Mouse (Mus musculus): Measurements from ENCODE around the gene Usp39. TPM values are rescaled to one million over a fixed set of nuclear protein-coding genes. Genes with fewer than 3 reads are reported as not detected.

The Usp39 gene
- total RNA-seq, 2 experiments from 2014 or later, result 29.7 to 32.9 TPM

DNA sequence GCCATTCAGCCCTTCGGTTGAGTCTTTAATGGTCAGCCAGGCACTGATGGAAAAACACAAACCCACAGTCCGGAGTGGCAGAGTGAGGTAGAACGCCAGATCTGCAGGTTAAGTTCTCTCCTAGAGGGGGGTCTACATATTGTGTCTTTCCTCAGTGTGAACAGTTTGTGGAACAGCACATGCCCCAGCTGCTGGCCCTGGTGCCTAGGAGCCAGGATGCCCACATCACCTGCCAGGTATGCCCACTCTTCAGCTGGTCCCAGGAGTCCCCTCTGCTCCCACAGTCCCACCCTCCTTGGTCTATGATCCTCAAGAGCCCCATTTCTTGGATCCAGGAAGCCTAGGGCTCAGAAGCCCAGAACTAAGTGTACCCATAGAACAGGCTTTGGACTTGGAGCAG is 32.8 kb downstream of the Usp39 start:
- DNase-seq (ENCODE audit: low spot score in 2 of 2), result no peak

DNA sequence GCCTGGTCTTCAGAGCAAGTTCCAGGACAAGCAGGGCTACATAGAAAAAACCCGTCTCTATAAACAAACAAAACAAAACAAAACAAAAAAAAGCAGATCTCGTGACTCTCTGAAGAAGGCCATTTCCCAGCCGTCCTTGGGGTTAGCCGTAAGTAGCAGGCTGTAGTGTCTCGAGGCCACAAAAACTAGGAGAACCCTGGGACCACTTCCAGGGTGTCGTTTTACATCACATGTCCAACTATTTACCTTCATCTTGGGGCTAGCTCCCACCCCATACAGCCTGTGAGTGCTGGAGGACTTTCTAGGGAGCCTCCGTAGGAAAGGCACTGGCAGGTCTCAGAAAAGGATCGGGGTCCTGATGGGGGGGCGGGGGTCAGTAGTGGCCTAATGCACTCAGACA is 41.5 kb downstream of the Usp39 start:
- no peak for DNase-seq (ENCODE audit: low spot score in 2 of 2)

DNA sequence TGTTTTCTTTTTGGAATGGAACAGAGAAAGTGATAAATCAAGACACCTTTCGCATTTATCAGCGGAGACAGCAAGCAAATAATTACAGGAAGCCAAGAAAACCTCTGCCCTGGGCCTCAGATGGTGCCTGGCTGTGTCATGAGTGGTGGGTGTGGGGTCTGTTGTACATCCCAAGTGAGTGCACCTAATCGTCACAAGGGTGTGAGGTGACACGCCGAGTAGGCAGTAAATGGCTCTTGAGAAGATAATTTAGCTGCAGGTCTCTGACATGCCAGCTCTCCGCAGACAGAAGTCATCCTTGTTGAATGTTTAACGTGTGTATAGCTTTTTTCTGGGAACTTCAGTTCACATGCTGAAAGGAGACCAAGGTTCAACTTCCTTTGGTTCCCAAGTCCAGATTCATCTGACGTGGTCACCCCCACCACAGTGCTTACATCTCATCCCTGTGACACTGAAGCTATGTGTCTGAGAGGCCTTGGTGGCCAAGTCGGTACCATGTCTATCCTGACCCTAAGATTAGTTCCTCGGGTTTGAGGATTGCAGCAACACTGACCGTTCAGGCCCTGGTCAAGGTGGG is 42.5 kb downstream of the Usp39 start:
- DNase-seq (ENCODE audit: low spot score in 2 of 2), result no peak

DNA sequence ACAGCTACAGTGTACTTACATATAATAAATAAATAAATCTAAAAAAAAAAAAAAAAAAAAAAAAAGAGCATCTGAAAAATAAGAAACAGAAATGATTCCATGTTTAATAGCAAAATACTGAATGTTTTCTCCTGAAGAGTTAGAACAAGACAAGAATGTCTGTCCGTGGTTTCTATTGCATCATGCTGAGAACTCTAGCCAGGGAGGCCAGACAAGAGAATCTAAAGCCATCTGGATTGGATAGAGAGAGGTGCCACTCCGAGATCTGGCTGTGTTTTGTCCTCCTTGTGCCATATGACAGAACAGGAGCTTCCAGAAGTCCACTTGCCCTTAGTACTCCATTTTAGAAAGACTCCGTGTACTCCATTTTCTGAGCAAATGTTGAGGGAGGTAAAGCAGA is 47.2 kb downstream of the Usp39 start:
- no peak for DNase-seq (ENCODE audit: low spot score in 2 of 2)

DNA sequence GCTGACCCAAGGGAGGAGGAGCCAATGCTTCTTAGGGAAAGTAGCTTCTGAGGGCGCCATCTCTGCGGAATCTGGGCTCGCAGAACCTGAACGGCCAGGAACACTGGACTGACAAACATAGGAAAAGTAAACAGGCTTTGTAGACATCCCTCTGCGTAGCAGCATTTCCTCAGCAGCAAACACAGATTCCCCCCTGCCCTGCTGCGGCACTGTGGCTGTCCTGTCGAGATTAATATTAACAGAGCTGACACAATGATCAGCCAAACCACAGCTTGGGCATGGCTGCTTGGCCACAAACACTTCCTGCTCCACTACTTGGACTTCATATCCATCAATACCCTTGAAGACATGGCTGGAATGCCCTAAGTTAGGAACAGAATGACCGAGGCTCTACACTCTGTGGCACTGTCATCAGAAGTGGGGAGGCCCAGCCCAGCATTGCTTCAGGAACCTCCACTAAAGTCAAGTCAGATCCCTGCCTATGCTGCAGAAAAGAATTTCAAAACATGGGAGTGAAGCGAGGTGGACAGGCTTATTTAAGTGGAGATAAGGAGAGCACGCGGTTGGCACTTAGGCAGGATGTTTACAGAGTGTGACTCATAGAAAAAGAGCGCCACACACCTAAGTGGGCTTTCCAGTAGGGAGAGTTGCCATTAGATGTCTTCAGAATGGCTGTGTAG is 51.9 kb downstream of the Usp39 start:
- no peak for DNase-seq (ENCODE audit: low spot score in 2 of 2)

DNA sequence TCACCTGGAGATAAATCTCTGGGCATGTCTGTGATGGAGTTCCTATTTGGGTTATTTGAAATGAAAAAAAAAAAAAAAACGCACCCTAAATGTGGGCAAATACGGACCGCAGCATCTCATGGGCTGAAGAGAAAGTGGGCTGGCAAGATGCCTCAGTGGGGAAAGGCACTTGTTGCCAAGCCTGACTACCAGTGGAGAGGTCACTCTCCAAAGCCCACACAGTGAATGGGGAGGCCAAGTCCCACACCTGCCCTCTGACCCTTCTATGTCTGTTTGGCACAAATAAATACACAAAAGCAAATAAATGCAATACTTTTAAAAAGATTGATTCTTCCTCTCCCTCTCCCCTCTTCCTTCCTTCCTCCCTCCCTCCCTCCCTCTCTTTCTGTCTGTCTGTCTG is 55.5 kb downstream of the Usp39 start:
- DNase-seq (ENCODE audit: low spot score in 2 of 2), result no peak

DNA sequence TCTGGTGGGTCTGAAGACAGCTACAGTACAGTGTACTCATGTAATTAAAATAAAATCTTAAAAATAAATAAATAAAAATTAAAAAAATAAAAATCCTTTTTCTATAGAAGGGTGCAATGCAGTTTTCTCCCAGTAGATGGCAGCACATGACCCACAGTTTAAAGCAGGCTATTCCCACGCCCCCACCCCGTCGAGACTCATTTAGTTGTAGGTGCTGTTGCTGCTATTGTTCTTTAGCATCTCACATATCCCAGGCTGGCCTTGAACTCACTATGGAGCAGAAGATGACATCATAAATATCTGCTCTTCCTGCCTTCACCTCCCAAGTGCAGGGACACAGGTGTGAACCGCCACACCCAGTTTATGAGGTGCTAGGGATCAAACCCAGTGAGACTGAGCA is 61.1 kb downstream of the Usp39 start:
- no peak for DNase-seq (ENCODE audit: low spot score in 2 of 2)

DNA sequence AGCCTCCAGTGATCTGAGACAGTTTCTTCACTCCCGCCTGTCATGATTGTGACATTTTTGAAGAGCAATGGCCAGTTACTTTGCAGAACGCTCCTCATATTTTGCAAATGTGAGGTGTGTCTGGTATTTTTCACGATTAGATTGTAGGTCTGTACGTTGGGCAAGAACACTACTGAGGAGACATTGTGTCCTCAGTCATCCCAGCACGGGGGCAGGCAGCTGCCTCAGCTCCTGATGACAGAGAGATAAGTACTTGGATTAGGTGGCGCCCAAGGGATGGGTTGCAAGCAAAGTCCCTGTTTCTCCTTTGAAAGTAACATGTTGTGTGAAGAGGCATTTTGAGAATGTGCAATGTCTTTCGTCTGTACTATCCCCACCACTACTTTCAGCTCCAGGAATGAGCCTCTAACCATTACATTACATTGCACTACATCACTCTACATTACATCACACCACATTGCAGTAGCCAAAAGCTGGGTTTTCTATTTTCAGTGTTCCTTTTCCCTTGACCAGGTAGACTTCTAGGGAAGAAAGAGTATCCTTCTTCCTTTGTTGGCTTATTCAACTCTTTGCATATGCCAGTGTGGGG is 64.5 kb downstream of the Usp39 start:
- no peak for DNase-seq (ENCODE audit: low spot score in 2 of 2)

DNA sequence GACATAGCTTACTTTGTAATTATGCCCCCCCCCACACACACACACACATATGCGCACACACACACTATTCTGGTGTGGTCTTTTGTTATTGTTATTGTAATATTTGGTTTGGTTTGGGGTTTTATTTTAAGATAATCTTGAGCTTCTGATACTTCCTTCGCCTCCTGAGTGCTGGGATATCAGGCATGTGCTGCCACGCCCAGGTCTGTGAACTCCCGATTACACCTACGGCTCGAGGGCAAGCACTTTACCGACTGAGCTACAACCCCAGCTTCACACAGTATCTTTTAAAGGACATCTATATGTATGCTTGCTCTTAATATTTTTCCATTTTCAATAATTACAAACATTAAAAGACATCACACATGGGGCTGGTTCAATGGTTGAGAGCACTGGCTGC is 65.5 kb downstream of the Usp39 start:
- DNase-seq (ENCODE audit: low spot score in 2 of 2), result no peak

DNA sequence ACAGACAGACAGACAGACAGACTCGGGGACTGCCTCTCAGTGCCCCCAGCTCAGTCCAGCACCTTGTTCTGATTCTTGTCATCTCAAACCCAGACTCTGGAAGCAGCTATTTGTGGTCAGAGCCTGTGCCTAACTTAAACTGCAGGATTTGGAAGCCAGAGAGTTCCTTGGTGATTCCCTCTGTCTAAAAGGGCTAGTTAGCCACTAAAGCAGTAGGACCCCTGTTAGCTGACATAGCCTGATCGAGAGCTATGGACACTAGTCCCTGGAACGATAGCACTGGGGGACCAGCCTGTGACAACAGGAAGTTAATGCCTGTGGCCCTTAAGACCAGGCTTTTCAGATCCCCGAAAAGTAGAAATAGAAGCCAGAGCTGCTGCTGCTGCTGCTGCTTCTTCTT is 66.1 kb downstream of the Usp39 start:
- DNase-seq (ENCODE audit: low spot score in 2 of 2), result no peak

DNA sequence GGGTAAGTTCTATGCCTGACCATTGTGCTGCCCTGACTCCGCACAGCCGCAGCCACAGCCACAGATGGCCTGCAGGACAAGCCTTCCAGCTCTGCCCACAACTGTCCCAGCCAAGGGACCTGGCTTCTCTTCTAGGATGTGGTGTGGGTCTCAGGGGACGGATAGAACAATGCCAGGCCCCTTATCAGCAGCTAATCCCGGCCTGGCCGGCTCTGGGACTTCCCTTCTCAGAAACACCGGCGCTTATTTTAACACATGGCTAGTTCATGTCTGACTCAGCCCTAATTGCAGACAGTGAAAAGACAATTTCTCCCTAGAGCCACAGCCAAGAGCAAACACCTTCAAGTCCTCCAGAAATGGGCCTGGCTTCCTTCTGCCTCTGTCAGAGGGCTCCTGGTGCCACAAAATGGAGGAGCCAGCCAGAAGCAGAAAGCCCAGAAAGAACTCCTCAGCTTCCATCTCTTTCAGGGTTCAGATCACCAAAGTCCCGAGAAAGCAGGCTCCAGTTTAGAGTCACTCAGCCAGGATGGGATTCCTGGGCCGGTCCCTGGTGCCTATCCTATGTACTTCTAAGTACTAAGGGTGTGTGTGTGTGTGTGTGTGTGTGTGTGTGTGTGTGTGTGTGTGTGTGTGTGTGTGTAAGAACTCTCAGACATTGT is 67.3 kb downstream of the Usp39 start:
- DNase-seq (ENCODE audit: low spot score in 2 of 2), result no peak

DNA sequence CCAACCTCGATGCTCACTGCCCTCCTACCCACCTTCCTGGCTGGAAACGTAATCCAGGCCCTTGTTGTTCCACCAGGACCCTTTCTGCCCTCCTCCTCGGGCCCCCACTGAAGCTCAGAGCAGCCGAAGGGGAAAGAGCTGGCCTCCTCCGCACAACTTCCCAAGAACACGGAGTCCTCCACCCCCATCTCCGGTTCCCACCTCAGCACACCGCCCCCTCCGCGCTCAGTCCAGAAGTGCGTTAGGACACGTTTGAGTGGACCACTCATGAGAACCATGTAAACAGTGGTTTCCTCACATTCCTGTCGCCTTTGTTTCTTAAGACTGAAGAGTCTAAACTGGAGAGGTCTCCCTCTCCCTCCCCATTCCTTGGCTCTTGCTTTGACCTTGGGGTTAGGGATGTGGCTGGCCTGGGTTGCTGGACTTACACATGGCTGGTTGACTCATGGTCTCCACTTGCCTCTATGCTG is 68.0 kb downstream of the Usp39 start:
- no peak for DNase-seq (ENCODE audit: low spot score in 2 of 2)

DNA sequence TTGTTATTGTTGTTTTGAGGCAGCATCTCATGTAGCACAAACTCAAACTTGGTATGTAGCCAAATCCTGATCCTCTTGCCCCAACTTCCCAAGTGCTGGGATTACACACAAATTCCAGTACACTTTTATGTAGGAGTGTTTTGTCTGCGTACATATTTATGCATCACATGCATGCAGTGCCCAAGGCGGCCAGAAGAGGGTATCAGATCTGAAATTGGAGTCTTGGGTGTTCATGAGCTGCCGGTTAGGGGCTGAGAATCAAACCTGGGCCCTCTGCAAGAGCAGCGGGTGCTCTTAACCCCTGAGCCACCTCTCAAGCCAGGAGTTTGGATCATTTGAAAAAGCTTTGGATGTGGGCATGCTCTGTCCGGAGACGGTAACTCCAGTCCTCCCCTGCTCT is 68.8 kb downstream of the Usp39 start:
- DNase-seq (ENCODE audit: low spot score in 2 of 2), result no peak

DNA sequence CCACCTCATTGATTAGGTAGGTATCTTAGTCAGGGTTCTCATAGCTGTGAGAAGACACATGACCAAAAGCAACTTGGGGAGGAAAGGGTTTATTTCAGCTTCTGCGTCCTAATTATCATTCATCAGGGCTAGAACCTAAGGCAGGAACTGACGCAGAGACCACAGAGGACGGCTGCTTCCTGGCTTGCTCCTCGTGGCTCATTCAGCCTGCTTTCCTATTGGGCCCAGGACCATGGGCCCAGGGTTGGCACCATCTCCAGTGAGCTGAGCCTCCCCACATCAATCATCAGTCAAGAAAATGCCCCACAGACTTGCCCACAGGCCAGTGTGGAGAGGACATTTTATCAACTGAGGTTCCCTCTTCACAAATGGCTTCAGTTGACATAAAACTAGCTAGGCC is 69.5 kb downstream of the Usp39 start:
- no peak for DNase-seq (ENCODE audit: low spot score in 2 of 2)

DNA sequence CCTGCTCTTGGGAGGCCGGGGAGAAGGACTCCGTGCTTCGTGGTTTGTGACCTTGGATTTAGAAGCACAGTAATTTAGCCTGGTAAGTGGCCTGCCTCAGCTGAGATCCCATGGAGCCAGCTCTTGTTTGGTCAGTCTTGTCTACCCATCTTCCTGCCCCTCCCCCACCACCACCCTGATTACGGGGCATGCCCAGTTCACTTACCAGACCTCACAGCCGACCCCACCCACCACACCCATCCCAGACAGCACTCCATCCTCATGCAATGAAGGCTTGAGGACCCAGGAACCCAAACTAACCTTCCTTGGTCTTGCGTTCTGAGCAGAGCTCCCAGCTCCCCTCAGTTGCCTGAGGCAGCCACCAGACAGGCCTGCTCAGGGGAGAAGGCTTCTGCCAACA is 71.8 kb downstream of the Usp39 start:
- no peak for DNase-seq (ENCODE audit: low spot score in 2 of 2)

DNA sequence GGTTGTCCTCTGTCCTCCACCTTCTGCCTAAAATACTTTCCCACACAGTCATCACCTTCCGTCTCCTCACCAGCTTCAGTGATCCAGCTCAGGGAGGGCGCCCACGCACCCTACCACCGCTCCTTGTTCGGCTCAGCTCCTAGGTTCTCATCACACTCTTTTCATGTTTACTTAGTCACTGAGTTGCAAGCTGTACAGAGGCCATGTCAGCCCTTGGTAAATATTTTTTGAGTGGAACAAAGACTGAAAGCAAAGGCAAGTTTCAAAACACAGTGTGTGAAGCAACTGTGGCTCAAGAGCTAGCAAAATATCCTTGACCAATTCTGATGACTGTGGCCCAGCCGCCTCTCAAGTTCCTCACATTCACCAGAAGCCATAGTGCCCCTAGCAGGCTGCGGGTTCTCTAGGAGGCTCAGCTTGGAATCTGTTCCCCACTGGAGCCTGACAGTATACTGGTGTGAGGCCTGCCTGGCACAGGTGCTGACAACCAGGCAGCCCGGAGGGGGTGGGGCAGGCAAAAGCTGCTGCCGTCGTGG is 72.8 kb downstream of the Usp39 start:
- DNase-seq (ENCODE audit: low spot score in 2 of 2), result no peak

DNA sequence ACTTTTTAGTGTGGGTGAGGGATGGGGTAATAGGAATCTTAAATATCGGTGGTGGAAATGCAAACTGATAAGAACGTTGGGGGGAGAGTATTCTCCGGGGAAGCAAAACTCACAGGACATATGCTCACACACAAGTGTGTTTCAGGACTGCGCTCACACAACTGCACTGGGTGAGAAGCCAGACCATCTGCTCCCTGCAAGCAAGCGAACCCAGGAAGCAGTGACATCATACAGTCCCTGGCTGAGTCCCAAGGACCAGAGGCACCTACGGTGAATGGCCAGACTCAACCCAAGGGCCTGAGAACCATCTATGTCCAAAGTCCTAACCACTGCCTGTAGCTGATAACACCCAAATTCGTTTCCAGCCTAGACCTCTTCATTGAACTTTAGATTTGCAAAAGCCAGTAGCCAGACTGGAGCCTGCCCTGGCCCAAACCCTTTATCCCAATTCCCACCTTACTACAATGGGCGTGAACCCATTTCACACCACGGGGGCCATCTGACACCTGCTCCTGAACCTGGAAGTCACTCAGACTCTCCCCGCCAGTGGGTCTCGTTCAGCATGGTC is 73.9 kb downstream of the Usp39 start:
- DNase-seq (ENCODE audit: low spot score in 2 of 2), result peak; percentile 35 to 59

DNA sequence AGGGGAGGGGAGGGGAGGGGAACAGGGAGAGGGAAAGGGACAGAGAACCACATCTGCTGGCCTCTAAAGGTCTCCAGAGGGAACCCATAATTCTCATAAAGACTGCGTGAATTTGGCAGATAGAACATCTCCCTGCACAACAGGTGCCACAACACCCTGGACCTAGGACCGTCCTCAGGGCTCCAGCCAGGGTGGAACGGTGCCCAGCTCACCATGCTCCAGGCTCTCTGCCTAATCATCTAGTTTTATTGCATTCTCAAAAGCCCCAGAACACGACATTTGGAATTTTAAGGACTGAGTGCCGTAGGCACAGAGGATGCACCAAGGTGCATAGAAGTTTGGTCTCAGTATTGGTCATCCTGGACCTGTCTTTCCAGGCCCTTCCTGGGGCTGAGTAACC is 74.7 kb downstream of the Usp39 start:
- no peak for DNase-seq (ENCODE audit: low spot score in 2 of 2)

Data from layer of hippocampus, postnatal 14 days (tissue).